Comparison of ENCODE assay signal across 19 mouse cellular contexts in genomic region chr9:105778741-105779140, GRCm38 (mm10). TPM values are rescaled to one million over a fixed set of nuclear protein-coding genes. Genes with fewer than 3 reads are reported as not detected.
DNase-seq lines count a peak whose midpoint lies in the region; ATAC-seq and TF ChIP-seq lines count a peak whose summit lies in the region.
"Had no signal": no experiment of that assay in that cellular context is flagged by ENCODE, and none has a peak within 500 bp of the region (broad histone marks: within the 10 kb centered on the region; RNA-seq: fewer than 3 reads in every experiment).

No protein-coding gene starts in this region.

- no peaks in the 10 kb centered on the region for H3K9me3 ChIP-seq in kidney, embryonic 16.5 days (ENCODE audit: low read length)

- H3K4me1 ChIP-seq in kidney, adult 2 months (ENCODE audit: control insufficient read depth, insufficient read depth, low read length), result no peaks in the 10 kb centered on the region
- no peaks in the 10 kb centered on the region for H3K4me1 ChIP-seq in kidney, embryonic 16.5 days (ENCODE audit: insufficient read depth, low read length)

- TF ChIP-seq POLR2A in kidney, adult 2 months (IDR thresholded peaks at IDR 0.05; ENCODE audit: low read depth, low read length), result no peak

- WGBS in kidney, adult 2 months, result 62% methylated on average over 6 of the region's 6 CpGs
- WGBS in kidney, embryonic 16.5 days, result 89% methylated on average over 6 of the region's 6 CpGs

- peak; percentile 57 for DNase-seq in kidney, adult 2 months
- DNase-seq in kidney, adult 18-20 months, result no peak
- peak; percentile 57 for DNase-seq in kidney, adult 9 months
- DNase-seq: adrenal gland, adult 2 months; adrenal gland, adult 8-10 months; adrenal gland, postnatal 10 days; adrenal gland, postnatal 14 days; adrenal gland, postnatal 25 days; adrenal gland, postnatal 36 days; B cell, adult 2 months; cerebellum, adult 11 months; cerebellum, adult 11-12 months; cerebellum, adult 18-20 months had no signal

- no peak overlapping the region for H3K4me2 ChIP-seq in kidney, embryonic 16.5 days (replicated peaks; ENCODE audit: low read depth, low read length)

- H3K27ac ChIP-seq in kidney, adult 2 months (ENCODE audit: insufficient read depth, low read depth, low read length), result no peak overlapping the region
- no peak overlapping the region for H3K27ac ChIP-seq in kidney, embryonic 16.5 days (ENCODE audit: low read length)

- TF ChIP-seq CTCF in kidney, adult 2 months (conservative IDR thresholded peaks at IDR 0.05; ENCODE audit: insufficient read depth, insufficient read length, low read depth, low read length), result no peak

- ATAC-seq in kidney, embryonic 16.5 days (ENCODE audit: low FRiP score, low TSS enrichment), result no peak
- ATAC-seq: activated CD4-positive, CD25-positive, alpha-beta regulatory T cell, adult 4 months; CD4-positive, CD25-positive, alpha-beta regulatory T cell, adult 4 months; Patski had no signal

- H3K9ac ChIP-seq in kidney, embryonic 16.5 days (replicated peaks; ENCODE audit: low read length), result no peak overlapping the region

- H3K36me3 ChIP-seq in kidney, adult 2 months (ENCODE audit: control insufficient read depth, insufficient read depth, low read length), result no peaks in the 10 kb centered on the region
- no peaks in the 10 kb centered on the region for H3K36me3 ChIP-seq in kidney, embryonic 16.5 days (ENCODE audit: insufficient read depth, low read length)
- H3K36me3 ChIP-seq: G1E had no signal

- H3K27me3 ChIP-seq in kidney, adult 2 months (replicated peaks; ENCODE audit: control insufficient read depth, insufficient read depth, low read length), result no peaks in the 10 kb centered on the region
- H3K27me3 ChIP-seq in kidney, embryonic 16.5 days (ENCODE audit: insufficient read depth, low read length), result no peaks in the 10 kb centered on the region
- H3K27me3 ChIP-seq: Patski had no signal

- H3K4me3 ChIP-seq in kidney, adult 2 months (ENCODE audit: insufficient read depth, low read depth, low read length), result no peak overlapping the region
- no peak overlapping the region for H3K4me3 ChIP-seq in kidney, embryonic 16.5 days (ENCODE audit: low read length)

RNA-seq across cellular contexts. Expression of gene Col6a6, which starts 49.2 kb away (rescaled TPM):
- polyA plus RNA-seq in kidney, adult 2 months (2012; rRNA removed), result 0.19 and 0.28 TPM in 2 replicates
- 0.92 and 1.1 TPM in 2 replicates for polyA plus RNA-seq in kidney, embryonic 16.5 days (2015; fragmentation: Nextera tagmentation; extraction: Ambion mirVana)
- polyA plus RNA-seq: activated CD4-positive, CD25-positive, alpha-beta regulatory T cell, adult 4 months; C2C12; CD4-positive, CD25-positive, alpha-beta regulatory T cell, adult 4 months; G1E; Patski had no signal
